Mouse (Mus musculus): ENCODE measurements around the gene Ankdd1a. TPM values are rescaled to one million over a fixed set of nuclear protein-coding genes. Genes with fewer than 3 reads are reported as not detected.

Gene Ankdd1a
- polyA plus RNA-seq, 1 experiment from 2014 or later, result 1.8 TPM

GRCm38 (mm10) chr9:65537901-65538630 is 18.1 kb upstream of the Ankdd1a start:
- no peaks in the 10 kb centered on the region for H3K27me3 ChIP-seq (ENCODE audit: control insufficient read depth, insufficient read depth, low read depth, low read length)
- no peaks in the 10 kb centered on the region for H3K9me3 ChIP-seq (replicated peaks; ENCODE audit: control insufficient read depth, low read length, poor library complexity, severe bottlenecking)
- H3K4me3 ChIP-seq (ENCODE audit: low read depth, low read length), result no peak overlapping the region
- H3K4me1 ChIP-seq (ENCODE audit: control insufficient read depth, insufficient read depth, low read length), result no peaks in the 10 kb centered on the region
- WGBS, result 85% methylated on average over 8 of the region's 8 CpGs
- H3K27ac ChIP-seq (ENCODE audit: low read length), result no peak overlapping the region
- H3K4me2 ChIP-seq (ENCODE audit: low read length), result no peak overlapping the region
- H3K9ac ChIP-seq (ENCODE audit: low read depth, low read length), result no peak overlapping the region
- ATAC-seq, result no peak
- no peaks in the 10 kb centered on the region for H3K36me3 ChIP-seq (ENCODE audit: control insufficient read depth, insufficient read depth, low read length)

GRCm38 (mm10) chr9:65536491-65536890 is 16.5 kb upstream of the Ankdd1a start:
- no peaks in the 10 kb centered on the region for H3K27me3 ChIP-seq (ENCODE audit: control insufficient read depth, insufficient read depth, low read depth, low read length)
- H3K4me3 ChIP-seq (ENCODE audit: low read depth, low read length), result no peak overlapping the region
- H3K4me1 ChIP-seq (ENCODE audit: control insufficient read depth, insufficient read depth, low read length), result no peaks in the 10 kb centered on the region
- no peaks in the 10 kb centered on the region for H3K9me3 ChIP-seq (replicated peaks; ENCODE audit: control insufficient read depth, low read length, poor library complexity, severe bottlenecking)
- H3K36me3 ChIP-seq (ENCODE audit: control insufficient read depth, insufficient read depth, low read length), result no peaks in the 10 kb centered on the region
- no peak for ATAC-seq
- H3K4me2 ChIP-seq (ENCODE audit: low read length), result no peak overlapping the region
- WGBS, result 83% methylated on average over 4 of the region's 4 CpGs
- no peak overlapping the region for H3K27ac ChIP-seq (ENCODE audit: low read length)
- H3K9ac ChIP-seq (ENCODE audit: low read depth, low read length), result no peak overlapping the region

- 91% methylated on average over 10 of the region's 11 CpGs for WGBS
- no peaks in the 10 kb centered on the region for H3K4me1 ChIP-seq (ENCODE audit: control insufficient read depth, insufficient read depth, low read length)
- no peaks in the 10 kb centered on the region for H3K9me3 ChIP-seq (replicated peaks; ENCODE audit: control insufficient read depth, low read length, poor library complexity, severe bottlenecking)
- no peak overlapping the region for H3K27ac ChIP-seq (ENCODE audit: low read length)
- no peak overlapping the region for H3K4me2 ChIP-seq (ENCODE audit: low read length)
- no peak overlapping the region for H3K4me3 ChIP-seq (ENCODE audit: low read depth, low read length)
- ATAC-seq, result no peak
- H3K27me3 ChIP-seq (ENCODE audit: control insufficient read depth, insufficient read depth, low read depth, low read length), result no peaks in the 10 kb centered on the region
- no peak overlapping the region for H3K9ac ChIP-seq (ENCODE audit: low read depth, low read length)
- H3K36me3 ChIP-seq (ENCODE audit: control insufficient read depth, insufficient read depth, low read length), result no peaks in the 10 kb centered on the region
Measured at GRCm38 (mm10) chr9:65535789-65536469, 15.9 kb upstream of the Ankdd1a start.

- 84% methylated on average over 3 of the region's 3 CpGs for WGBS
- Histone ChIP-seq H3K9me3 (replicated peaks; ENCODE audit: control insufficient read depth, low read length, poor library complexity, severe bottlenecking) (no peaks in the 10 kb centered on the region), H3K27ac (ENCODE audit: low read length) (no peak overlapping the region), H3K9ac (ENCODE audit: low read depth, low read length) (no peak overlapping the region), H3K36me3 (ENCODE audit: control insufficient read depth, insufficient read depth, low read length) (no peaks in the 10 kb centered on the region), H3K4me2 (ENCODE audit: low read length) (no peak overlapping the region), H3K4me3 (ENCODE audit: low read depth, low read length) (no peak overlapping the region), H3K27me3 (ENCODE audit: control insufficient read depth, insufficient read depth, low read depth, low read length) (no peaks in the 10 kb centered on the region), H3K4me1 (ENCODE audit: control insufficient read depth, insufficient read depth, low read length) (no peaks in the 10 kb centered on the region)
- ATAC-seq, result no peak
Measured at GRCm38 (mm10) chr9:65535191-65535722, 15.3 kb upstream of the Ankdd1a start.

- WGBS, result 87% methylated on average over 3 of the region's 3 CpGs
- no peaks in the 10 kb centered on the region for H3K4me1 ChIP-seq (ENCODE audit: control insufficient read depth, insufficient read depth, low read length)
Measured at GRCm38 (mm10) chr9:65534111-65534510, 14.1 kb upstream of the Ankdd1a start.

GRCm38 (mm10) chr9:65532986-65533385 is 13.0 kb upstream of the Ankdd1a start:
- H3K4me3 ChIP-seq (ENCODE audit: low read depth, low read length), result no peak overlapping the region
- no peaks in the 10 kb centered on the region for H3K36me3 ChIP-seq (ENCODE audit: control insufficient read depth, insufficient read depth, low read length)
- no peak for ATAC-seq
- no peaks in the 10 kb centered on the region for H3K27me3 ChIP-seq (ENCODE audit: control insufficient read depth, insufficient read depth, low read depth, low read length)
- WGBS, result 89% methylated on average over 8 of the region's 8 CpGs
- no peak overlapping the region for H3K9ac ChIP-seq (ENCODE audit: low read depth, low read length)
- H3K27ac ChIP-seq (ENCODE audit: low read length), result no peak overlapping the region
- no peaks in the 10 kb centered on the region for H3K9me3 ChIP-seq (replicated peaks; ENCODE audit: control insufficient read depth, low read length, poor library complexity, severe bottlenecking)
- no peak overlapping the region for H3K4me2 ChIP-seq (ENCODE audit: low read length)
- no peaks in the 10 kb centered on the region for H3K4me1 ChIP-seq (ENCODE audit: control insufficient read depth, insufficient read depth, low read length)

More at GRCm38 (mm10) chr9:65534111-65534510, 14.1 kb upstream of the Ankdd1a start:
- H3K9me3 ChIP-seq (replicated peaks; ENCODE audit: control insufficient read depth, low read length, poor library complexity, severe bottlenecking), result no peaks in the 10 kb centered on the region
- no peak overlapping the region for H3K9ac ChIP-seq (ENCODE audit: low read depth, low read length)
- no peak overlapping the region for H3K4me3 ChIP-seq (ENCODE audit: low read depth, low read length)
- H3K27me3 ChIP-seq (ENCODE audit: control insufficient read depth, insufficient read depth, low read depth, low read length), result no peaks in the 10 kb centered on the region
- no peak overlapping the region for H3K27ac ChIP-seq (ENCODE audit: low read length)
- no peak overlapping the region for H3K4me2 ChIP-seq (ENCODE audit: low read length)
- H3K36me3 ChIP-seq (ENCODE audit: control insufficient read depth, insufficient read depth, low read length), result no peaks in the 10 kb centered on the region
- no peak for ATAC-seq

GRCm38 (mm10) chr9:65531283-65531682 is 11.3 kb upstream of the Ankdd1a start:
- no peaks in the 10 kb centered on the region for H3K36me3 ChIP-seq (ENCODE audit: control insufficient read depth, insufficient read depth, low read length)
- H3K4me2 ChIP-seq (ENCODE audit: low read length), result no peak overlapping the region
- H3K9ac ChIP-seq (ENCODE audit: low read depth, low read length), result no peak overlapping the region
- 85% methylated on average over 5 of the region's 5 CpGs for WGBS
- ATAC-seq, result no peak
- no peaks in the 10 kb centered on the region for H3K9me3 ChIP-seq (replicated peaks; ENCODE audit: control insufficient read depth, low read length, poor library complexity, severe bottlenecking)
- no peaks in the 10 kb centered on the region for H3K4me1 ChIP-seq (ENCODE audit: control insufficient read depth, insufficient read depth, low read length)
- no peak overlapping the region for H3K4me3 ChIP-seq (ENCODE audit: low read depth, low read length)
- H3K27ac ChIP-seq (ENCODE audit: low read length), result no peak overlapping the region
- H3K27me3 ChIP-seq (ENCODE audit: control insufficient read depth, insufficient read depth, low read depth, low read length), result no peaks in the 10 kb centered on the region

- Histone ChIP-seq H3K9me3 (replicated peaks; ENCODE audit: control insufficient read depth, low read length, poor library complexity, severe bottlenecking) (no peaks in the 10 kb centered on the region), H3K36me3 (ENCODE audit: control insufficient read depth, insufficient read depth, low read length) (no peaks in the 10 kb centered on the region), H3K27ac (ENCODE audit: low read length) (no peak overlapping the region), H3K4me2 (ENCODE audit: low read length) (no peak overlapping the region), H3K4me1 (ENCODE audit: control insufficient read depth, insufficient read depth, low read length) (no peaks in the 10 kb centered on the region), H3K27me3 (ENCODE audit: control insufficient read depth, insufficient read depth, low read depth, low read length) (no peaks in the 10 kb centered on the region), H3K9ac (ENCODE audit: low read depth, low read length) (no peak overlapping the region), H3K4me3 (ENCODE audit: low read depth, low read length) (no peak overlapping the region)
- ATAC-seq, result no peak
- WGBS, result 55% methylated on average over 8 of the region's 8 CpGs
Measured at GRCm38 (mm10) chr9:65529659-65530058, 9.7 kb upstream of the Ankdd1a start.

GRCm38 (mm10) chr9:65528417-65529038 is 8.5 kb upstream of the Ankdd1a start:
- no peak for ATAC-seq
- 82% methylated on average over 6 of the region's 6 CpGs for WGBS
- no peaks in the 10 kb centered on the region for H3K36me3 ChIP-seq (ENCODE audit: control insufficient read depth, insufficient read depth, low read length)
- H3K9ac ChIP-seq (ENCODE audit: low read depth, low read length), result no peak overlapping the region
- H3K4me3 ChIP-seq (ENCODE audit: low read depth, low read length), result no peak overlapping the region
- 0 out of 2 replicates have a peak, but pooled peaks cover 3% of the 10 kb centered on the region for H3K4me1 ChIP-seq (ENCODE audit: control insufficient read depth, insufficient read depth, low read length)
- H3K27me3 ChIP-seq (ENCODE audit: control insufficient read depth, insufficient read depth, low read depth, low read length), result no peaks in the 10 kb centered on the region
- H3K4me2 ChIP-seq (ENCODE audit: low read length), result no peak overlapping the region
- no peak overlapping the region for H3K27ac ChIP-seq (ENCODE audit: low read length)
- H3K9me3 ChIP-seq (replicated peaks; ENCODE audit: control insufficient read depth, low read length, poor library complexity, severe bottlenecking), result no peaks in the 10 kb centered on the region
